ENCODE assay signal across 21 mouse cellular contexts in genomic region chr8:101815121-101815520, GRCm38 (mm10).
A peak's percentile ranks its signal among the peaks of the same experiment; 100 is the strongest.
DNase-seq lines count a peak whose midpoint lies in the region; ATAC-seq and TF ChIP-seq lines count a peak whose summit lies in the region.
"Had no signal": no experiment of that assay in that cellular context is flagged by ENCODE, and none has a peak within 500 bp of the region (broad histone marks: within the 10 kb centered on the region; RNA-seq: fewer than 3 reads in every experiment).

No protein-coding gene starts in this region.

- no peaks in the 10 kb centered on the region for H3K4me1 ChIP-seq in embryonic facial prominence, embryonic 11.5 days (ENCODE audit: control insufficient read depth, insufficient read depth, low read length)
- no peaks in the 10 kb centered on the region for H3K4me1 ChIP-seq in embryonic facial prominence, embryonic 10.5 days
- H3K4me1 ChIP-seq in hindbrain, postnatal 0 days (ENCODE audit: insufficient read depth, low read length) = no peaks in the 10 kb centered on the region
- H3K4me1 ChIP-seq in hindbrain, embryonic 16.5 days (ENCODE audit: control insufficient read depth, insufficient read depth, low read depth, low read length) = no peaks in the 10 kb centered on the region
- no peaks in the 10 kb centered on the region for H3K4me1 ChIP-seq in lung, embryonic 14.5 days (ENCODE audit: insufficient read depth)
- no peaks in the 10 kb centered on the region for H3K4me1 ChIP-seq in stomach, postnatal 0 days (replicated peaks; ENCODE audit: control insufficient read depth, insufficient read depth)
- H3K4me1 ChIP-seq: forebrain, embryonic 13.5 days; limb, embryonic 12.5 days; liver, embryonic 13.5 days; lung, embryonic 15.5 days; midbrain, embryonic 12.5 days; neural tube, embryonic 15.5 days had no signal

- no peaks in the 10 kb centered on the region for H3K36me3 ChIP-seq in embryonic facial prominence, embryonic 11.5 days (replicated peaks; ENCODE audit: control insufficient read depth, insufficient read depth, low read depth, low read length)
- no peaks in the 10 kb centered on the region for H3K36me3 ChIP-seq in embryonic facial prominence, embryonic 10.5 days (replicated peaks)
- no peaks in the 10 kb centered on the region for H3K36me3 ChIP-seq in hindbrain, postnatal 0 days (ENCODE audit: insufficient read depth, low read length)
- H3K36me3 ChIP-seq in hindbrain, embryonic 16.5 days (ENCODE audit: control insufficient read depth, insufficient read depth, low read length) = no peaks in the 10 kb centered on the region
- H3K36me3 ChIP-seq in lung, embryonic 14.5 days (ENCODE audit: insufficient read depth) = no peaks in the 10 kb centered on the region
- no peaks in the 10 kb centered on the region for H3K36me3 ChIP-seq in stomach, postnatal 0 days (ENCODE audit: control insufficient read depth, insufficient read depth, low read length)
- H3K36me3 ChIP-seq: limb, embryonic 12.5 days; liver, embryonic 13.5 days; lung, embryonic 15.5 days; midbrain, embryonic 12.5 days; neural tube, embryonic 15.5 days had no signal

- H3K27ac ChIP-seq in embryonic facial prominence, embryonic 11.5 days (replicated peaks; ENCODE audit: low read depth, low read length) = no peak overlapping the region
- H3K27ac ChIP-seq in embryonic facial prominence, embryonic 10.5 days (replicated peaks) = no peak overlapping the region
- no peak overlapping the region for H3K27ac ChIP-seq in hindbrain, postnatal 0 days
- H3K27ac ChIP-seq in hindbrain, embryonic 16.5 days (ENCODE audit: low read depth, low read length) = no peak overlapping the region
- H3K27ac ChIP-seq in lung, embryonic 14.5 days (ENCODE audit: low read depth) = no peak overlapping the region
- H3K27ac ChIP-seq in stomach, postnatal 0 days (replicated peaks) = no peak overlapping the region
- H3K27ac ChIP-seq: forebrain, embryonic 13.5 days; hindbrain, embryonic 14.5 days; limb, embryonic 12.5 days; liver, embryonic 13.5 days; lung, embryonic 15.5 days; macrophage; midbrain, embryonic 12.5 days; neural tube, embryonic 15.5 days had no signal

- no peak for ATAC-seq in embryonic facial prominence, embryonic 11.5 days (replicated peaks; ENCODE audit: insufficient number of reproducible peaks, low FRiP score, low TSS enrichment, low read depth)
- ATAC-seq in hindbrain, postnatal 0 days = no peak
- ATAC-seq in hindbrain, embryonic 16.5 days = no peak
- no peak for ATAC-seq in lung, embryonic 14.5 days (ENCODE audit: insufficient read depth)
- ATAC-seq in stomach, postnatal 0 days (ENCODE audit: low FRiP score, low TSS enrichment) = no peak
- ATAC-seq: forebrain, embryonic 13.5 days had no signal

- no peaks in the 10 kb centered on the region for H3K27me3 ChIP-seq in embryonic facial prominence, embryonic 11.5 days (ENCODE audit: control insufficient read depth, insufficient read depth, low read length)
- no peaks in the 10 kb centered on the region for H3K27me3 ChIP-seq in embryonic facial prominence, embryonic 10.5 days (replicated peaks; ENCODE audit: low read depth, poor library complexity, severe bottlenecking)
- H3K27me3 ChIP-seq in hindbrain, postnatal 0 days (ENCODE audit: insufficient read depth, low read length) = no peaks in the 10 kb centered on the region
- H3K27me3 ChIP-seq in hindbrain, embryonic 16.5 days (replicated peaks; ENCODE audit: control insufficient read depth, insufficient read depth, low read length) = no peaks in the 10 kb centered on the region
- no peaks in the 10 kb centered on the region for H3K27me3 ChIP-seq in lung, embryonic 14.5 days (ENCODE audit: insufficient read depth, low read length)
- no peaks in the 10 kb centered on the region for H3K27me3 ChIP-seq in stomach, postnatal 0 days (ENCODE audit: control insufficient read depth, insufficient read depth, low read length)
- H3K27me3 ChIP-seq: CH12.LX; forebrain, embryonic 13.5 days; limb, embryonic 12.5 days; liver, embryonic 13.5 days; lung, embryonic 15.5 days; midbrain, embryonic 12.5 days; neural tube, embryonic 15.5 days had no signal

- peak; percentile 30 for TF ChIP-seq CTCF in hindbrain, postnatal 0 days (IDR thresholded peaks at IDR 0.05; ENCODE audit: low read depth)
- peak; percentile 34 for TF ChIP-seq CTCF in lung, embryonic 14.5 days (IDR thresholded peaks at IDR 0.05; ENCODE audit: low read depth)
- peak; percentile 35 for TF ChIP-seq CTCF in stomach, postnatal 0 days (IDR thresholded peaks at IDR 0.05; ENCODE audit: low read depth)

- no peak overlapping the region for H3K4me3 ChIP-seq in embryonic facial prominence, embryonic 11.5 days (ENCODE audit: low read depth, low read length)
- no peak overlapping the region for H3K4me3 ChIP-seq in embryonic facial prominence, embryonic 10.5 days
- no peak overlapping the region for H3K4me3 ChIP-seq in hindbrain, postnatal 0 days (ENCODE audit: low read length)
- no peak overlapping the region for H3K4me3 ChIP-seq in hindbrain, embryonic 16.5 days (ENCODE audit: low read length)
- no peak overlapping the region for H3K4me3 ChIP-seq in lung, embryonic 14.5 days (ENCODE audit: low read depth, low read length)
- no peak overlapping the region for H3K4me3 ChIP-seq in stomach, postnatal 0 days (ENCODE audit: low read depth, low read length)
- H3K4me3 ChIP-seq: forebrain, embryonic 13.5 days; limb, embryonic 12.5 days; liver, embryonic 13.5 days; lung, embryonic 15.5 days; midbrain, embryonic 12.5 days; neural tube, embryonic 15.5 days had no signal

- no peak for TF ChIP-seq EP300 in stomach, postnatal 0 days (optimal IDR thresholded peaks at IDR 0.05)

- WGBS in embryonic facial prominence, embryonic 11.5 days = 95% methylated on average over 1 of the region's 1 CpGs
- WGBS in embryonic facial prominence, embryonic 10.5 days = 94% methylated on average over 1 of the region's 1 CpGs
- WGBS in hindbrain, postnatal 0 days = 98% methylated on average over 1 of the region's 1 CpGs
- 86% methylated on average over 1 of the region's 1 CpGs for WGBS in hindbrain, embryonic 16.5 days
- WGBS in lung, embryonic 14.5 days = 84% methylated on average over 1 of the region's 1 CpGs
- WGBS in stomach, postnatal 0 days = 92% methylated on average over 1 of the region's 1 CpGs

- no peaks in the 10 kb centered on the region for H3K9me3 ChIP-seq in embryonic facial prominence, embryonic 11.5 days (replicated peaks; ENCODE audit: control insufficient read depth, low read length)
- H3K9me3 ChIP-seq in embryonic facial prominence, embryonic 10.5 days = no peaks in the 10 kb centered on the region
- no peaks in the 10 kb centered on the region for H3K9me3 ChIP-seq in hindbrain, postnatal 0 days (ENCODE audit: low read length)
- H3K9me3 ChIP-seq in hindbrain, embryonic 16.5 days (ENCODE audit: control insufficient read depth, low read length) = no peaks in the 10 kb centered on the region
- no peaks in the 10 kb centered on the region for H3K9me3 ChIP-seq in lung, embryonic 14.5 days (ENCODE audit: low read depth, low read length)
- no peaks in the 10 kb centered on the region for H3K9me3 ChIP-seq in stomach, postnatal 0 days (ENCODE audit: control insufficient read depth, low read length)
- H3K9me3 ChIP-seq: forebrain, embryonic 13.5 days; limb, embryonic 12.5 days; liver, embryonic 13.5 days; lung, embryonic 15.5 days; midbrain, embryonic 12.5 days; neural tube, embryonic 15.5 days had no signal

- DNase-seq in embryonic facial prominence, embryonic 11.5 days (ENCODE audit: low spot score) = peak; percentile 8
- DNase-seq in embryonic facial prominence, embryonic 10.5 days (ENCODE audit: low spot score) = no peak
- peak; percentile 8 for DNase-seq in hindbrain, postnatal 0 days (ENCODE audit: low spot score)
- DNase-seq in lung, embryonic 14.5 days = peak; percentile 21
- DNase-seq in lung, postnatal 10 days = no peak
- DNase-seq in stomach, postnatal 0 days (ENCODE audit: low spot score) = no peak
- DNase-seq: cerebellum, adult 8-10 months; kidney, adult 11 months; kidney, postnatal 10 days; liver, embryonic 13.5 days; thymus, postnatal 36 days had no signal

- H3K9ac ChIP-seq in embryonic facial prominence, embryonic 11.5 days (replicated peaks; ENCODE audit: low read length) = no peak overlapping the region
- H3K9ac ChIP-seq in hindbrain, postnatal 0 days (replicated peaks; ENCODE audit: low read length) = no peak overlapping the region
- H3K9ac ChIP-seq in hindbrain, embryonic 16.5 days (ENCODE audit: low read depth, low read length) = no peak overlapping the region
- H3K9ac ChIP-seq in lung, embryonic 14.5 days = no peak overlapping the region
- no peak overlapping the region for H3K9ac ChIP-seq in stomach, postnatal 0 days (ENCODE audit: low read length)
- H3K9ac ChIP-seq: forebrain, embryonic 13.5 days; hindbrain, embryonic 14.5 days; limb, embryonic 12.5 days; liver, embryonic 13.5 days; lung, embryonic 15.5 days; midbrain, embryonic 12.5 days; neural tube, embryonic 15.5 days had no signal

- H3K4me2 ChIP-seq in embryonic facial prominence, embryonic 11.5 days (ENCODE audit: low read depth, low read length) = no peak overlapping the region
- H3K4me2 ChIP-seq in hindbrain, postnatal 0 days (ENCODE audit: low read depth, low read length) = no peak overlapping the region
- H3K4me2 ChIP-seq in hindbrain, embryonic 16.5 days (ENCODE audit: low read length) = no peak overlapping the region
- no peak overlapping the region for H3K4me2 ChIP-seq in lung, embryonic 14.5 days
- H3K4me2 ChIP-seq in stomach, postnatal 0 days (replicated peaks; ENCODE audit: low read depth) = no peak overlapping the region
- H3K4me2 ChIP-seq: forebrain, embryonic 13.5 days; heart, embryonic 11.5 days; hindbrain, embryonic 14.5 days; limb, embryonic 12.5 days; liver, embryonic 13.5 days; lung, embryonic 15.5 days; midbrain, embryonic 12.5 days; neural tube, embryonic 15.5 days had no signal

Comparison
In these comparisons a context has a peak if more than half of its experiments do, and no peak if none do; other contexts are left out.
1. DNase-seq: peak in embryonic facial prominence, embryonic 11.5 days (single experiment), hindbrain, postnatal 0 days (single experiment) and lung, embryonic 14.5 days (single experiment); none in embryonic facial prominence, embryonic 10.5 days (single experiment), lung, postnatal 10 days (single experiment) and stomach, postnatal 0 days (single experiment).
2. Peak in every context shown above with its lines, with median percentiles within 50 percentile points of each other: CTCF ChIP-seq.